Mouse (Mus musculus) embryonic fibroblast, embryonic 13.5 days (primary cell): ENCODE results near the gene 1700066M21Rik.

ENCODE experiments used
- CTCF ChIP-seq: IDR thresholded peaks from 2 replicates; pipeline ENCODE4 v1.5.1; 2011; ENCODE audit warnings: mild to moderate bottlenecking, control low read depth, low read length, moderate library complexity, borderline replicate concordance; ENCODE audit not compliant: insufficient read depth
- POLR2A ChIP-seq: IDR thresholded peaks from 2 replicates; pipeline ENCODE4 v1.6.1; 2011; ENCODE audit warnings: low read depth, mild to moderate bottlenecking, control low read depth, low read length, moderate library complexity

DNA sequence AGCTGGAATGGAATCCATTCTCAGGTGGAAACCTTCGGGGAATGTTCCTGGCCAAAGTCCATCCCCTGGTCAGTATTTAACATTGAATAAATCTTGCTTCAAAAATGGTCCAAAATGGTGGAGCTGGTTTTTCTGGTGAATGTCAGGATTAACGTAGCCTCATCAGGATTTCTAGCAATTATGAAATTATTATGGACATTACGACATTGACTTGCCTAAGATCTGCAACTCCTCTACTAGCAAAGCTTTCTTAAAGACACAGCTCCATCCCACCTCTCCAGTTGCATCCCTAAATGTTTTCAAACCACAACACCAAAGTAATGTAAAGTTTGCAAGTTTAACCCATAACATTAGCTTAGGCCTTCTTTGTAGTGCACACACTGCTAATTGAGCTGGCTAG, 10.0 kb upstream of the 1700066M21Rik start:
- TF ChIP-seq CTCF (no peak), POLR2A (no peak)
